Comparison of ENCODE assay signal across 9 mouse cellular contexts in the genomic region with DNA sequence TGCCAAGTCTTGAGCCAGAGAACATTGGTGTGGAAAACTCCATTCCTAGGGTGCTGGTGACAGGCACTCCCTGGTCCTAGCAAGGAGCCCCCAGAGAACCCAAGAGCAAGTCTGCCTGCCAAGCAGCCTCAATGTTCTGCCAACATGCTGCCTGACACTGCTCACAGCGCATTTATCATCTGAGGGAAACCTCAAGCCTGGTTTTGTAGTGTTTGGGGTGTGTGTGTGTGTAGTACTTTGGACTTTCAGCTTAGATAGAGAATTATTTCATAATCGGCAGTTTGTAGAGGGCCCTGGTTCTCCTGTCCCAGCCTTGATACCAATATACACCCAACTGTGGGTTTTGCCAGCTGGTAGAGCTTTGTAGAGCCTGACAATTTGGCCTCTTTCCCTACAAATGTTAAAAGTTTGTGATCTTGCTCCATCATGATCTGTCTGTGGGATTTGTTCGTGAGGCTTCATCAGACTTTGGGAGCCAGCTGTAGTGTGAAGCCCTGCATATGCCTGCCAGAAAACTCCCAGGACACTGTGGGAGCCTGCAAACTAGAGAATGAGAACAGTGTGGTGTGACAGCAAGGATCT.
DNase-seq lines count a peak whose midpoint lies in the region; TF ChIP-seq lines count a peak whose summit lies in the region.
"Had no signal": no experiment of that assay in that cellular context is flagged by ENCODE, and none has a peak within 500 bp of the region (broad histone marks: within the 10 kb centered on the region; RNA-seq: fewer than 3 reads in every experiment).

No protein-coding gene starts in this region.

- no peak for TF ChIP-seq CTCF in lung, adult 2 months (IDR thresholded peaks at IDR 0.05; ENCODE audit: insufficient read depth, low read length)

- H3K27me3 ChIP-seq in embryonic facial prominence, embryonic 10.5 days (replicated peaks; ENCODE audit: low read depth, poor library complexity, severe bottlenecking) = no peaks in the 10 kb centered on the region
- H3K27me3 ChIP-seq: liver, embryonic 15.5 days had no signal

- H3K4me3 ChIP-seq in lung, adult 2 months (replicated peaks; ENCODE audit: extremely low read depth, low read depth, low read length) = no peak overlapping the region
- H3K4me3 ChIP-seq in embryonic facial prominence, embryonic 10.5 days = no peak overlapping the region
- H3K4me3 ChIP-seq: liver, embryonic 15.5 days had no signal

- 68% methylated on average over 3 of the region's 3 CpGs for WGBS in lung, adult 2 months
- 92% methylated on average over 3 of the region's 3 CpGs for WGBS in embryonic facial prominence, embryonic 10.5 days

- H3K27ac ChIP-seq in embryonic facial prominence, embryonic 10.5 days (replicated peaks) = no peak overlapping the region
- H3K27ac ChIP-seq: kidney, postnatal 0 days; liver, embryonic 15.5 days had no signal

- peak; percentile 41 to 55 for DNase-seq in lung, adult 18-20 months
- DNase-seq in lung, adult 2 months = no peak
- peak; percentile 27 to 40 for DNase-seq in cerebellum, postnatal 36 days
- peak; percentile 15 for DNase-seq in heart, postnatal 4 days
- DNase-seq in lung, postnatal 4 days = peak; percentile 10 to 61
- DNase-seq in embryonic facial prominence, embryonic 10.5 days (ENCODE audit: low spot score) = no peak
- no peak for DNase-seq in frontal cortex, postnatal 10 days (ENCODE audit: low spot score in 2 of 2)

- no peaks in the 10 kb centered on the region for H3K9me3 ChIP-seq in embryonic facial prominence, embryonic 10.5 days
- H3K9me3 ChIP-seq: liver, embryonic 15.5 days had no signal

- H3K4me1 ChIP-seq in lung, adult 2 months (ENCODE audit: control insufficient read depth, insufficient read depth, low read length) = no peaks in the 10 kb centered on the region
- peaks cover 4% of the 10 kb centered on the region for H3K4me1 ChIP-seq in embryonic facial prominence, embryonic 10.5 days
- H3K4me1 ChIP-seq: liver, embryonic 15.5 days had no signal

- no peak for TF ChIP-seq POLR2A in lung, adult 2 months (IDR thresholded peaks at IDR 0.05; ENCODE audit: borderline replicate concordance, extremely low read depth, low read depth, low read length)

- no peaks in the 10 kb centered on the region for H3K36me3 ChIP-seq in embryonic facial prominence, embryonic 10.5 days (replicated peaks)
- H3K36me3 ChIP-seq: liver, embryonic 15.5 days had no signal

Comparison
In these comparisons a context has a peak if more than half of its experiments do, and no peak if none do; other contexts are left out.
1. DNase-seq: peak in lung, adult 18-20 months (2 of 2), cerebellum, postnatal 36 days (2 of 2), heart, postnatal 4 days (single experiment) and lung, postnatal 4 days (2 of 2); none in lung, adult 2 months (single experiment), embryonic facial prominence, embryonic 10.5 days (single experiment) and frontal cortex, postnatal 10 days (0 of 2).